Mouse (Mus musculus) adrenal gland, adult 2 months (tissue): ENCODE results near the gene Lce1d. TPM values are rescaled to one million over a fixed set of nuclear protein-coding genes. Genes with fewer than 3 reads are reported as not detected.

ENCODE experiments used
- DNase-seq: peaks from one replicate; pipeline ENCODE4 v3.0.0; 2021
- long read RNA-seq: library from polyadenylated mRNA; stranded (forward); transcript quantifications from one replicate; pipeline ENCODE4 v2.0.0, GENCODE M21; 2021
- polyA plus RNA-seq: library from polyadenylated mRNA; depleted of rRNA; stranded (reverse); fragments of >200 nt; gene quantifications from 2 replicates; pipeline ENCODE4 v1.2.3, GENCODE M21; 2012; rRNA removed
- total RNA-seq, 2 experiments: library from RNA; stranded (reverse); gene quantifications; 2 replicates each; pipeline ENCODE4 v1.2.3; 2021

Lce1d gene
- total RNA-seq = not detected
- not detected in 2 replicates for polyA plus RNA-seq
- long read RNA-seq = 0 reads

DNA sequence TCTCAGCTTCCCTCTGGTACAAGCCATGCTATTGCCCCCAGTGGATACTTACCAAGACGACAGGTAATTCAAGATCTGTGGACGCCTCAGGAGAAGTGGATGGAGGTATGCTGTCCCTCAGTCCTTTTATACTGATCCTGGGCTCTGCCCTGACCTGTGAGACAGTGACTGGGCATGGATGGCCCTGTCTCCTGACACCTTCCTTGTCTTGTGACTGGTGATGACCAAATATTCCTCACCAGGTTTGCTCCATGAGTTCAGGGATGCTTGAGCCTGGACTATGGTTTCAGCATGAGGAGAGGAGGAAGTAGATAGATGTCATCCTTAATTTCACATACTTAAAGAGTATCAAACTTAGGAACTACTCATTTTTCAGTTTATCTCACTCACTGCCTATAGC lies at the start of gene Lce1d:
Gene Lce1d (minus strand): TSS at position 101 of the 400 bp plus-strand sequence.
- DNase-seq = no peak

- no peak for DNase-seq
Observed at GRCm38 (mm10) chr3:92722631-92723030, 35.6 kb upstream of the Lce1d start.

DNA sequence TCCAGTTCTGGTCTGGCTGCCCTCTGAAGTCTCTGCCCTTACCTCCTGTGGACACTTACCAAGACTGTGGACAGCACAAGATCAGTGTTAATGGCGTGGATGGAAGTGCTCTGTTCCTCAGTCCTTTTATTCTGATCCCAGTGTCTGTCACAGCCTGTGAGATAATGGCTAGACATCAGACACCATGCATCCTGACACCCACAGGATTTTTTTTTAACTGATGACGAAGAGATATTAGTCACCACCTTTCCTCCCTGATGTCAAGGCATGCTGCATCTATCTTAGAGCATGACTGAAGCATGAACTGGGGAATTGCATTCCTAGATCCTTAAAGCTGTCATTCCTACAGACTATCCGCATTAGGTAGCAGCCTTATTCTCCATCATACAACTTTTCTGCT lies 33.2 kb upstream of the Lce1d start, which contains the start of gene Lce1f:
Gene Lce1f (minus strand): TSS at position 101 of the 400 bp plus-strand sequence.
- no peak for DNase-seq

DNA sequence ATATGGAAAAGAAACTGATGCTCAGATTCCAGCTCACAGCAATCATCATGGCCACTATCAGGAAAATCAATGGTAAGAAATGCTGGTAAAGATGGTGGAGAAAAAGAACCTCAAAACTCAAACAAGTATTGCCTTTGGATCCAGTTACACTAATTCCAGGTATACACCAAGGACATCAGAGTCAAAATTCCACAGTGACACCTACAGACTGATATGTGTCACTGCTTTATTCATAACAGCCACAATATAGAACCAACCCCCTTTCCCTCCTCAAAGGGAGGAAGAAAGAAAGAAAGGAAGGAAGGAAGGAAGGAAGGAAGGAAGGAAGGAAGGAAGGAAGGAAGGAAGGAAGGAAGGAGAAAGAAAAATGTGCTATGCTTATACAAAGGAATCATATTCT lies 28.1 kb upstream of the Lce1d start:
- DNase-seq = no peak

DNA sequence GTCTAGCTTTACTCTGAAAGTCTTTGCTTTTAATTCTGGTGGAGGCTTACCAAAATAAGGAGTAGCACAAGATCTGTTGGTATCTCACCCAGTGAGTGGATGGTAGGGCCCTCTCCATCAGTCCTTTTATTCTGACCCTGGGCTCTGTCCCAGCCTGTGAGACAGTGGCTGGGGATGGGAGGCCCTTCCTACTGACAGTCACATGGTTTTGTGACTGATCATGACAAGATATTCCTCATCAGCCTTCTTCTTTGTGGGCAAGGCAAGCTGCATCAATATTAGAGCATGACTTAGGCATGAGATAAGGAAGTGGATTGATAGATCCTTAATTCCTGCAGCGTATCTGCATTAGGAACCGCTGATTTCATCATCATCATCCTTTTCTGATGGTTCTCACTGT lies 22.0 kb upstream of the Lce1d start, which contains the start of gene Lce1e:
Gene Lce1e (minus strand): TSS at position 101 of the 400 bp plus-strand sequence.
- DNase-seq = no peak

DNA sequence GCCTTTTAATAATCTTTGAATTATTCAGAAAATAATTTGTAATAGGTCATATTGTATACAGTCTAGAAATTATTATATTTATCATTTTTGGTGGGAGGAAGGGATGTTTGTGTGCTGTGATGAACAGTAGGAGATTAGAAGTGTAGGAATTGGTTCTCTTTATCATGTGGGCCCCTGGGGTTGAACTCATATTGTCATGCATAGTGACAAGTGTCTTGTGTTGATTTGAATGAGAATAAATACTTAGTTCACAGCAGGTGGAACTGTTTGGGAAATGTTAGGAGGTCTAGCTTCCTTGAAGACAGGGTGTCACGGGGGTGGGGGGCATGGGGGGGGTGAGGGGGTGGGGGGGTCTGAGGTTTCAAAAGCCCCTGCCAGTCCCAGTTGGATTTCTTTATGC lies 7.6 kb upstream of the Lce1d start:
- DNase-seq = no peak

GRCm38 (mm10) chr3:92691688-92692087 lies 4.7 kb upstream of the Lce1d start:
- peak; percentile 10 for DNase-seq

GRCm38 (mm10) chr3:92689154-92689553 lies 2.1 kb upstream of the Lce1d start:
- peak; percentile 24 for DNase-seq

GRCm38 (mm10) chr3:92678947-92679346 lies 8.1 kb downstream of the Lce1d start, which contains the start of gene Lce1c:
Gene Lce1c, plus strand, starts transcription at chr3:92679247.
- DNase-seq = no peak

DNA sequence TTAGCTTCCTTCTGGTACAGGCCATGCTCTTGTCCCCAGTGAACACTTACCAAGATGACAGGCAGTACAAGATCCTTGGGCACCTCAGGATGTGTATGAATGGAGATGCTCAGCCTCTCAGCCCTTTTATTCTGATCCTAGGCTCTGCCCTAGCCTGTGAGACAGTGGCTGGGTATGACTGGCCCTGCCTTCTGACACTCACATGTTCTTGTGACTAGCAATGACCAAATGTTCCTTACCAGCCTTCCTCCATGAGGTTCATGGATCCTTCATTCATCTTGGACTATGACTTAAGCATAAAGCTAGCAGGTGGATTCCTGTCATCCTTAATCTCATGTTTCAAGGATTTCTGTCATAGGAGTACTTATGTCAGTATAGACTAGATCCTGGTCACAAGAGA lies 16.8 kb downstream of the Lce1d start, which contains the start of gene Lce1a2:
Gene Lce1a2 (minus strand): TSS at position 101 of the 400 bp plus-strand sequence.
- DNase-seq = no peak

GRCm38 (mm10) chr3:92656826-92657225 lies 30.2 kb downstream of the Lce1d start, which contains the start of gene Lce1b:
Gene Lce1b, minus strand, starts transcription at chr3:92656926.
- DNase-seq = no peak

DNA sequence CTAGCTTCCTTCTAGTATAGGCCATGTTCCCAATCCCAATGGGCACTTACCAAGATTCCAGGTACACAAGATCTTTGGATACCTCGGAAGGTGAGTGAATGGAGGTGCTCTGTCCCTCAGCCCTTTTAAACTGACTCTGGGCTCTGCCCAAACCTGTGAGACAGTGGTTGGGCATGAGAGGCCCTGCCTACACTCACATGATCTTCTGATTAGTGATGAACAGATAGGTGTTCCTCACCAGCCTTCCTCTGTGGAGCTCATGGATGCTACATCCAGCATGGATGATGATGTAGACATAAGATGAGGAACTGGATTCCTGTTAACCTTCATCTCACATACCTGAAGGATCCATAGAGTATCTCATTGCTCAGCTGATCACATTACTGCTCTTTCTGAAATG lies 38.8 kb downstream of the Lce1d start, which contains the start of gene Lce1a1:
Gene Lce1a1 (minus strand): TSS at position 101 of the 400 bp plus-strand sequence.
- DNase-seq = no peak

GRCm38 (mm10) chr3:92639854-92640253 lies 47.2 kb downstream of the Lce1d start:
- DNase-seq = no peak

GRCm38 (mm10) chr3:92638653-92638991 lies 48.4 kb downstream of the Lce1d start:
- no peak for DNase-seq

- no peak for DNase-seq
Observed at GRCm38 (mm10) chr3:92637745-92638652, 49.0 kb downstream of the Lce1d start.

Other genes with a start within 250 kb of the Lce1d start
- not detected for gene Sprr1b, start 248.4 kb downstream of the Lce1d start, total RNA-seq
- not detected in 2 replicates for gene Sprr1b, start 248.4 kb downstream of the Lce1d start, polyA plus RNA-seq
- not detected for gene Sprr3, start 228.5 kb downstream of the Lce1d start, total RNA-seq
- gene Sprr3, start 228.5 kb downstream of the Lce1d start, polyA plus RNA-seq = 0.39 TPM in 1 of 2 replicates, not detected in the other
- gene Sprr1a, start 201.3 kb downstream of the Lce1d start, total RNA-seq = under 1 TPM in 1 of 2 experiments, not detected in 1; 0.38 TPM
- 0.21 and 0.56 TPM in 2 replicates for gene Sprr1a, start 201.3 kb downstream of the Lce1d start, polyA plus RNA-seq
- not detected for gene Sprr4, start 186.7 kb downstream of the Lce1d start, total RNA-seq
- not detected in 2 replicates for gene Sprr4, start 186.7 kb downstream of the Lce1d start, polyA plus RNA-seq
- not detected for gene 2310046K23Rik, start 152.7 kb downstream of the Lce1d start, total RNA-seq
- gene 2310046K23Rik, start 152.7 kb downstream of the Lce1d start, polyA plus RNA-seq = not detected in 2 replicates
- gene Ivl, start 113.5 kb downstream of the Lce1d start, total RNA-seq = not detected
- not detected in 2 replicates for gene Ivl, start 113.5 kb downstream of the Lce1d start, polyA plus RNA-seq
- gene Smcp, start 98.2 kb downstream of the Lce1d start, total RNA-seq = not detected
- gene Smcp, start 98.2 kb downstream of the Lce1d start, polyA plus RNA-seq = not detected in 2 replicates
- gene 2210017I01Rik, start 79.7 kb downstream of the Lce1d start, total RNA-seq = not detected
- gene 2210017I01Rik, start 79.7 kb downstream of the Lce1d start, polyA plus RNA-seq = not detected in 2 replicates
- not detected for gene Lce6a, start 65.5 kb downstream of the Lce1d start, total RNA-seq
- not detected in 2 replicates for gene Lce6a, start 65.5 kb downstream of the Lce1d start, polyA plus RNA-seq
- gene Lce1a1, start 38.9 kb downstream of the Lce1d start, total RNA-seq = not detected
- gene Lce1a1, start 38.9 kb downstream of the Lce1d start, polyA plus RNA-seq = 0.33 TPM in 1 of 2 replicates, not detected in the other
- gene Lce1b, start 30.3 kb downstream of the Lce1d start, total RNA-seq = not detected
- gene Lce1b, start 30.3 kb downstream of the Lce1d start, polyA plus RNA-seq = not detected in 2 replicates
- not detected for gene Lce1a2, start 16.9 kb downstream of the Lce1d start, total RNA-seq
- not detected in 2 replicates for gene Lce1a2, start 16.9 kb downstream of the Lce1d start, polyA plus RNA-seq
- gene Lce1c, start 8.0 kb downstream of the Lce1d start, total RNA-seq = not detected
- gene Lce1c, start 8.0 kb downstream of the Lce1d start, polyA plus RNA-seq = not detected in 2 replicates
- gene Lce1e, start 21.9 kb upstream of the Lce1d start, total RNA-seq = not detected
- gene Lce1e, start 21.9 kb upstream of the Lce1d start, polyA plus RNA-seq = not detected in 2 replicates
- not detected for gene Lce1f, start 33.1 kb upstream of the Lce1d start, total RNA-seq
- not detected in 2 replicates for gene Lce1f, start 33.1 kb upstream of the Lce1d start, polyA plus RNA-seq
- not detected for gene Gm38119, start 51.9 kb upstream of the Lce1d start, total RNA-seq
- not detected in 2 replicates for gene Gm38119, start 51.9 kb upstream of the Lce1d start, polyA plus RNA-seq
- not detected for gene Lce1g, start 65.1 kb upstream of the Lce1d start, total RNA-seq
- gene Lce1g, start 65.1 kb upstream of the Lce1d start, polyA plus RNA-seq = 0.12 TPM in 1 of 2 replicates, not detected in the other
- not detected for gene Lce1h, start 77.9 kb upstream of the Lce1d start, total RNA-seq
- gene Lce1h, start 77.9 kb upstream of the Lce1d start, polyA plus RNA-seq = not detected in 2 replicates
- not detected for gene Lce1i, start 91.7 kb upstream of the Lce1d start, total RNA-seq
- gene Lce1i, start 91.7 kb upstream of the Lce1d start, polyA plus RNA-seq = not detected in 2 replicates
- not detected for gene Lce1j, start 103.3 kb upstream of the Lce1d start, total RNA-seq
- gene Lce1j, start 103.3 kb upstream of the Lce1d start, polyA plus RNA-seq = not detected in 2 replicates
- gene Lce1k, start 120.7 kb upstream of the Lce1d start, total RNA-seq = not detected
- gene Lce1k, start 120.7 kb upstream of the Lce1d start, polyA plus RNA-seq = not detected in 2 replicates
- gene Kprp, start 140.0 kb upstream of the Lce1d start, total RNA-seq = not detected
- not detected in 2 replicates for gene Kprp, start 140.0 kb upstream of the Lce1d start, polyA plus RNA-seq
- gene Lce1l, start 164.1 kb upstream of the Lce1d start, total RNA-seq = not detected
- gene Lce1l, start 164.1 kb upstream of the Lce1d start, polyA plus RNA-seq = not detected in 2 replicates
- gene 2310050C09Rik, start 183.0 kb upstream of the Lce1d start, total RNA-seq = not detected
- not detected in 2 replicates for gene 2310050C09Rik, start 183.0 kb upstream of the Lce1d start, polyA plus RNA-seq
- gene Lce3a, start 239.0 kb upstream of the Lce1d start, total RNA-seq = not detected
- not detected in 2 replicates for gene Lce3a, start 239.0 kb upstream of the Lce1d start, polyA plus RNA-seq
- gene Lce3b, start 245.8 kb upstream of the Lce1d start, total RNA-seq = not detected
- gene Lce3b, start 245.8 kb upstream of the Lce1d start, polyA plus RNA-seq = not detected in 2 replicates